Mouse (Mus musculus) olfactory bulb, adult 2 months (tissue): ENCODE measurements around the gene Mbnl2.

Experiments
- CTCF ChIP-seq: fragments of 200-500 bp; IDR thresholded peaks from 2 replicates; pipeline ENCODE4 v1.5.1; 2012; ENCODE audit warnings: low read depth, mild to moderate bottlenecking, low read length, moderate library complexity; ENCODE audit not compliant: insufficient read depth
- POLR2A ChIP-seq: fragments of 200-500 bp; IDR thresholded peaks from 2 replicates; pipeline ENCODE4 v1.6.1; 2012; ENCODE audit warnings: mild to moderate bottlenecking, low read depth, low read length, moderate library complexity; ENCODE audit not compliant: insufficient read depth

GRCm38 (mm10) chr14:120333465-120334243 is 58.2 kb downstream of the Mbnl2 start:
- TF ChIP-seq POLR2A (no peak), CTCF (no peak)
